Mouse (Mus musculus) heart, postnatal 0 days (tissue): ENCODE data around the gene Cd7.

Experiments used
- CTCF ChIP-seq: IDR thresholded peaks from 2 replicates; pipeline ENCODE4 v1.5.1; 2016; ENCODE audit warnings: antibody characterized with exemption, control low read depth, low read depth
- EP300 ChIP-seq: IDR thresholded peaks from 2 replicates; pipeline ENCODE4 v1.6.1; 2016; ENCODE audit warnings: antibody characterized with exemption, low read depth

DNA sequence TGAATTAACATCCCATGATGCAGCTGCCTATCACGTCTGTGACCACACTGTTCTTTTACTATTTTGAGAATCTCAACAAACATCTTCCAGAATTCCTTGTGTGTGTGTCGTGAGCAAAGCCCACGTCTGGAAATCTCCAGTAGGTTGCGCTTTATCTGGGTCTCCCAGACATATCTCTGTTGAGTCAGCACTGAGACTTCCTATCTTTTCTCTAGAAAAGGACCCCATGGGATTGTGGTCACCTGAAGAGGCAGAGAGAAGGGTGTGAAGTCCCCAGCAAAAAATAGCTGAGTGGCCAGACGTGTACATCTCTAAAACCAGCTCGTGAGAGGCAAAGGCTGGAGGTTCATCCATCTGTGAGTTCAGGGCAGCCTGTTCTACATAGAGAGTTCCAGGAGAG is 15.1 kb downstream of the Cd7 start:
- TF ChIP-seq CTCF (no peak), EP300 (no peak)
